Mouse (Mus musculus): ENCODE results near the gene Zfp651. TPM values are rescaled to one million over a fixed set of nuclear protein-coding genes. Genes with fewer than 3 reads are reported as not detected.

The Zfp651 gene
- polyA plus RNA-seq, 1 experiment from 2014 or later, result 12.0 TPM

GRCm38 (mm10) chr9:121794972-121795539 lies 35.9 kb downstream of the Zfp651 start:
- WGBS, result 57% methylated on average over 1 of the region's 1 CpGs
- Histone ChIP-seq H3K4me1 (replicated peaks) (peaks cover 14% of the 10 kb centered on the region), H3K4me2 (replicated peaks) (no peak overlapping the region), H3K9ac (replicated peaks) (no peak overlapping the region), H3K27me3 (no peaks in the 10 kb centered on the region), H3K36me3 (no peaks in the 10 kb centered on the region), H3K4me3 (replicated peaks) (no peak overlapping the region), H3K9me3 (no peaks in the 10 kb centered on the region), H3K27ac (no peak overlapping the region)
- ATAC-seq, result no peak

DNA sequence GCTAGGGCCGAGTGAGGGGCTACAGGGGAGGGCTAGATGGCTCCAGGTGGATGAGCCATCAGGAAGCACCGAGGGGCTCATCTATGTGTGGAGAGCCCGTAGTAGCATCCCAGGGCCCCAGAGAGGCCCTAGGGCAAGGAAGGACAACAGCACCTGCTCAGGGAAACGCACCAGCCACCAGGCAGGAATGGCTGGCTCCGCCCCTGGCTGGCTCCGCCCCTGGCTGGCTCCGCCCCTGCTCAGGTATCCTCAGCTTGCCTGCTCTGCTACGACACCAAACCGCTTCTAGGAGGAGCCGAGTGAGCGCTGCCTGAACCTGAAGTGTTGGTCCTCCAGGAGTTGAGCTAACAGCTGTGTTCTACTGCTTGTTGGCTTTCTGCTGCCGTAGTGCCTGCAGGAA lies 38.6 kb downstream of the Zfp651 start:
- Histone ChIP-seq H3K9me3 (no peaks in the 10 kb centered on the region), H3K27ac (no peak overlapping the region), H3K27me3 (no peaks in the 10 kb centered on the region), H3K4me2 (replicated peaks) (no peak overlapping the region), H3K4me1 (replicated peaks) (peaks cover 16% of the 10 kb centered on the region), H3K36me3 (no peaks in the 10 kb centered on the region), H3K9ac (replicated peaks) (no peak overlapping the region), H3K4me3 (replicated peaks) (no peak overlapping the region)
- no peak for ATAC-seq
- 19% methylated on average over 12 of the region's 12 CpGs for WGBS

DNA sequence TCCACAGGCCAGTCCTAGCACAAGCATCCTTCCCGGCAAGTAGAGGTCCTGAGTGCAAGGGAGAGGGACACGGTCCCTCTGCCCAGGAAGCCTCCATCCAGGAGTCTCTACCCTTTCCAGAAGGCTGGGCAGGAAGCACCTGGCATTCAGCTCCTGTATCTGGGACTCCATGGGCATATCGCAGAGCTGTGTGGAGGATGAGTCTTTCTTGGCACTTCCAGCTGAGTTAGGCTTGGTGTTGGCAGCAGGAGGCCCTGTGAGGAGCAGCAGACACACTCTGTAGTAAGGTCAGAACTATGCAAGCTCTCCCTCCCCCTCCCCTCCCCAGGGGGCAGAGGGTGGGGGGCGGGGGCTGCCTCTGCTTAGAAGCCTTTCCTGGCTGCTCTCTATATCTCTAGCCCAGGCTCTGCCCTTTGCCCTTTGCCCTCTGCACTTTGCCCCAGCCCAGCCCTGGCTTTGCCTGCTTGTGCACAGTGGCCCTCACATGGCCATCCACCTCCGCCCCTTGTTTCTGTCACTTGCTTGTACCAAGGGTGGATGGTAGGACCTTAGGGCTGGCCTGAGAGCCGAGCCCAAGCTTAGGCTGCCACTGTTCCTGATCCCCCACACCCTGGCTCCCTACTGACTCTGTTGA lies 39.9 kb downstream of the Zfp651 start:
- no peak for ATAC-seq
- Histone ChIP-seq H3K27me3 (no peaks in the 10 kb centered on the region), H3K36me3 (no peaks in the 10 kb centered on the region), H3K4me3 (replicated peaks) (no peak overlapping the region), H3K4me1 (replicated peaks) (peaks cover 16% of the 10 kb centered on the region), H3K9me3 (no peaks in the 10 kb centered on the region), H3K27ac (no peak overlapping the region), H3K9ac (replicated peaks) (no peak overlapping the region), H3K4me2 (replicated peaks) (no peak overlapping the region)
- 41% methylated on average over 6 of the region's 6 CpGs for WGBS

- no peak for ATAC-seq
- Histone ChIP-seq H3K27me3 (no peaks in the 10 kb centered on the region), H3K27ac (no peak overlapping the region), H3K4me2 (replicated peaks) (no peak overlapping the region), H3K4me1 (replicated peaks) (peaks cover 18% of the 10 kb centered on the region), H3K9me3 (no peaks in the 10 kb centered on the region), H3K4me3 (replicated peaks) (no peak overlapping the region), H3K9ac (replicated peaks) (no peak overlapping the region), H3K36me3 (no peaks in the 10 kb centered on the region)
- 84% methylated on average over 7 of the region's 7 CpGs for WGBS
Observed at GRCm38 (mm10) chr9:121802747-121803146, 43.6 kb downstream of the Zfp651 start.

- Histone ChIP-seq H3K36me3 (no peaks in the 10 kb centered on the region), H3K4me1 (replicated peaks) (peaks cover 41% of the 10 kb centered on the region), H3K27ac (no peak overlapping the region), H3K27me3 (no peaks in the 10 kb centered on the region), H3K4me2 (replicated peaks) (no peak overlapping the region), H3K9me3 (no peaks in the 10 kb centered on the region), H3K4me3 (replicated peaks) (no peak overlapping the region), H3K9ac (replicated peaks) (no peak overlapping the region)
- 75% methylated on average over 1 of the region's 1 CpGs for WGBS
- ATAC-seq, result no peak
Observed at GRCm38 (mm10) chr9:121807546-121807945, 48.4 kb downstream of the Zfp651 start.

DNA sequence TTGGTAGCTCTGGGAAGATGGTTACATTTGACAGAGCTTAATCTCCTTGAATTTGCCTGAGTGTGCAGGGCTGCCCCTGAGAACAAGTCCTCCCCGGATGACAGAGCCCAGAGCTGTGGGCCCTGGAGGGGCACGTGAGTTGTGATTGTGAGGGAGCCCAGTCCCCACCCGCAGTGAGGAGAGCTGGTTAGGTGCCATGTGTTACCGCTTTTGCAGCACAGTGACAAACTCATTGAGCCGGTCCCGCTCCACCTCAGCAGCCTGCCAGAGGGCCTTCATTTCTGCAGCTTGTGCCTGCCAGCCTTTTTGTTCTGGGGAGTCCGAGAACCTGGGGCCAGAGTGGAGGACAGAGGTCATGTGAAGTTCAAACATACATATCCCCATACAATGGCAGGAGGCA lies 48.8 kb downstream of the Zfp651 start:
- Histone ChIP-seq H3K9ac (replicated peaks) (no peak overlapping the region), H3K27me3 (no peaks in the 10 kb centered on the region), H3K27ac (no peak overlapping the region), H3K9me3 (no peaks in the 10 kb centered on the region), H3K4me3 (replicated peaks) (no peak overlapping the region), H3K4me2 (replicated peaks) (no peak overlapping the region), H3K4me1 (replicated peaks) (peaks cover 41% of the 10 kb centered on the region), H3K36me3 (no peaks in the 10 kb centered on the region)
- WGBS, result 71% methylated on average over 7 of the region's 7 CpGs
- no peak for ATAC-seq

DNA sequence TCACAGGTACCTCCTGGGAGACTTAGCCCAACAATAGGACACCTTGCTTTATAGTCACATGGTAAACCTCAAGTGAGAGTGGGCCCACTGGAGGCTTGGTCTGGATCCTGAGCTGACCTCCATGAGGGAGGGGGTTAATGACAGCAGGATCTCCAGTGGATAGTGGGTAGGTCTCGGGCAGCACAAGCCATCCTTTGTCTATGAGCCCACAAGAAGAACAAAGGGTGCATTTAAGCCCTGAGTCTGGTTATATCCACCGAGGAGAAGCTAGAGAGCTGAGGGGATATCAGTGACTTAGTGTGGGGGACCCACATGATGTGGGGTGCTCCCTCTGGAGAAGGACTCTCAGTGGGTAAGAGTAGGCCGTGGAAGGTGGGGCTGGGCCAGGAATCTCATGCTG lies 49.4 kb downstream of the Zfp651 start:
- WGBS, result 51% methylated on average over 3 of the region's 3 CpGs
- Histone ChIP-seq H3K27me3 (no peaks in the 10 kb centered on the region), H3K9ac (replicated peaks) (no peak overlapping the region), H3K9me3 (no peaks in the 10 kb centered on the region), H3K4me1 (replicated peaks) (peaks cover 41% of the 10 kb centered on the region), H3K36me3 (no peaks in the 10 kb centered on the region), H3K4me2 (replicated peaks) (no peak overlapping the region), H3K27ac (no peak overlapping the region), H3K4me3 (replicated peaks) (no peak overlapping the region)
- ATAC-seq, result no peak

GRCm38 (mm10) chr9:121810081-121810821 lies 51.1 kb downstream of the Zfp651 start:
- Histone ChIP-seq H3K27me3 (no peaks in the 10 kb centered on the region), H3K4me3 (replicated peaks) (no peak overlapping the region), H3K9me3 (no peaks in the 10 kb centered on the region), H3K4me2 (replicated peaks) (0 out of 2 replicates have a peak overlapping the region, but pooled peaks have one; percentile 11), H3K9ac (replicated peaks) (0 out of 2 replicates have a peak overlapping the region, but pooled peaks have one; percentile 10), H3K27ac (peak overlapping the region; percentile 51), H3K4me1 (replicated peaks) (peaks cover 41% of the 10 kb centered on the region), H3K36me3 (no peaks in the 10 kb centered on the region)
- ATAC-seq, result peak; percentile 84
- WGBS, result 10% methylated on average over 14 of the region's 15 CpGs

DNA sequence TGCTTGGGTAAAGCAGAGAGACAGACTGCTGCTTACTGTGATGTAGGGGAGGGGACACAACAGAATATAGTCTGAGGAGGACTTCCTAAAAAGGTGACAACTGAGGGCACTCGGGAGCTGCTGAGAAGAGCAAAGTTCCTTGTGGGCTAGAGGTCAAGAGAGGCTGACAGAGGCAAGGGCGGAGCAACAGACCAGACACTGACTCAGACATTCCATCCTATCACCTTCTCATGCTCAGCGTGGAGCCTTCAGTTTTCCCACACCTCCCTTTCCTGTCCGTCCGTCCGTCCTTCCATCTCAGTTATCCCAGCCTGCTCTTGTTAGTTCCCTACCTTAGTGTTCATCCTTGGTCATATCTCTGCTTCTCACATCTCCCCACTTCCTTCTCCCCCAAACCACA lies 56.1 kb downstream of the Zfp651 start:
- Histone ChIP-seq H3K9ac (replicated peaks) (no peak overlapping the region), H3K9me3 (no peaks in the 10 kb centered on the region), H3K27me3 (no peaks in the 10 kb centered on the region), H3K36me3 (no peaks in the 10 kb centered on the region), H3K4me1 (replicated peaks) (peaks cover 17% of the 10 kb centered on the region), H3K27ac (no peak overlapping the region), H3K4me3 (replicated peaks) (no peak overlapping the region), H3K4me2 (replicated peaks) (no peak overlapping the region)
- 83% methylated on average over 6 of the region's 6 CpGs for WGBS
- no peak for ATAC-seq

DNA sequence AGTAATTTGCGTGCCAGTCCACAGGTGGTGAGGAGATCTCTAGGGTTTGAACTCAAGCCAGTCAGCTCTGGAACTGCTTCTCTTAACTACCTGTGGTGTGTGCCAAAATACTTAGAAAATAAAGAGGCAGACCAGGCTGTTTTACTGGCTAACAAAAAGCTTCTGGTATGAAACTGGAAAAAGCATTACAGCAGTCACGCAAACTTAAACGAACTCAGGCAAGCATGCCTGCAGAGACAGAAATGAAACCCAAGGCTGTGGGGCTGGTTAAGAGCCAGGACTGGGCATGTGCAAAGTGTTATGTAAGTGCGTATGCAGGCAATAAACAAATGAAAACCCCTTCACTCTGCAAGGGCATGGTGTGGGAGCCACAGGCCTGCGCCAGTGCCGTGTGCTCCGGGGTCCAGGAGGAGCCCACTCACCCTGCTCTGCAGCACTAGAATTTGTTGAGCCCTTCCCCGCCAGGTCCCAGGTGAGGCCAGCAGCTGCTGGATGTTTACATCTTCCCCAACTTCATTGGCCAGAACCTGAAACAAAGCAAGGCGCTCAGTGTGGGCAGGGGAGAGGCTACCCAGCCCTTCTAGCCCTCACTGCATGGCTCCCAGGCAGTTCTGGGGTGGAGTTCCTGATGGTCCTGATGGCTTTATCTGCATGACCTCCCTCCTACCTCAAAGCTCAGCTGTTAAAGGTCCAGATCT lies 60.1 kb downstream of the Zfp651 start:
- Histone ChIP-seq H3K4me3 (replicated peaks) (no peak overlapping the region), H3K4me1 (replicated peaks) (peaks cover 14% of the 10 kb centered on the region), H3K27me3 (no peaks in the 10 kb centered on the region), H3K36me3 (no peaks in the 10 kb centered on the region), H3K4me2 (replicated peaks) (no peak overlapping the region), H3K9me3 (no peaks in the 10 kb centered on the region), H3K9ac (replicated peaks) (no peak overlapping the region), H3K27ac (no peak overlapping the region)
- 86% methylated on average over 9 of the region's 9 CpGs for WGBS
- no peak for ATAC-seq

DNA sequence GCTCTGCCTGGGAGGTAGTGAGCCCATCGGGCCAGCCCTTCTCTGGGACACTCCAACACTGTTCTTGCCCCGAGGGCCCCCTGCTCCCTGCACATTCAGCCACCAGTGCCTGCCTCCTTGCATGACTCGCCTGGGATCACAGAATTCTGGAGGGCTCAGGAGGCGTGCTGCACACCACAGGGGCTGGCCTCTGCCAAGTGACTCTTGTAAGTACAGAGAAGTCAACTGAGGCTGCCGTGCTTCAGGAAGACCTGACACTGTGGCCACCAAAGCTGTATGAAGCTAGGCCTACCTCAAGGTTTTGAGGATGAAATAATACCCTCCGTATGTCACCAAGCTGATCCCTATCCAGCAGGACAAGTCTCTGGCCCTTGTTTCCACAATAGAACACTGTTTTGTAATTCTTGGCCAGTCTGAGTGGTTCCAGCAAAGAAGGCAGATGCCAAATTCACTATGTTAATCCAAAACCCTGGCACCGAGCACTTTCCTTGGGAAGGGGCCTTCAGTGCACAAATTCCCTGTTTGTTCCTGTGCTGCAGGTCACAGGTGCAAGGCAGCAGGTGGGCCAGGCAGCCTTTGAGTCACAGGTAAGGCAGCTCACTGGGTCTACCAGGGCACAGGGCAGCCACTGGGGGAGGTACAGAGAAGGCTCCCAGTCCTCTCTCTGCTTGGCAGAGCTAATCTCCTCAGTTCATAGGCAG lies 60.8 kb downstream of the Zfp651 start:
- H3K9me3 ChIP-seq, result no peaks in the 10 kb centered on the region
- no peak overlapping the region for H3K27ac ChIP-seq
- 53% methylated on average over 7 of the region's 7 CpGs for WGBS
- ATAC-seq, result no peak
- no peak overlapping the region for H3K4me3 ChIP-seq (replicated peaks)
- peaks cover 14% of the 10 kb centered on the region for H3K4me1 ChIP-seq (replicated peaks)
- no peaks in the 10 kb centered on the region for H3K27me3 ChIP-seq
- H3K36me3 ChIP-seq, result no peaks in the 10 kb centered on the region
- no peak overlapping the region for H3K9ac ChIP-seq (replicated peaks)
- no peak overlapping the region for H3K4me2 ChIP-seq (replicated peaks)

All from midbrain, embryonic 13.5 days (tissue).